Mouse (Mus musculus) ovary, postnatal 36 days (tissue): ENCODE results near the gene Fam187b.

Experiments used
- DNase-seq: peaks from one replicate; pipeline ENCODE4 v3.0.0; 2022; ENCODE audit warnings: low spot score, mixed read lengths

The Fam187b gene

DNA sequence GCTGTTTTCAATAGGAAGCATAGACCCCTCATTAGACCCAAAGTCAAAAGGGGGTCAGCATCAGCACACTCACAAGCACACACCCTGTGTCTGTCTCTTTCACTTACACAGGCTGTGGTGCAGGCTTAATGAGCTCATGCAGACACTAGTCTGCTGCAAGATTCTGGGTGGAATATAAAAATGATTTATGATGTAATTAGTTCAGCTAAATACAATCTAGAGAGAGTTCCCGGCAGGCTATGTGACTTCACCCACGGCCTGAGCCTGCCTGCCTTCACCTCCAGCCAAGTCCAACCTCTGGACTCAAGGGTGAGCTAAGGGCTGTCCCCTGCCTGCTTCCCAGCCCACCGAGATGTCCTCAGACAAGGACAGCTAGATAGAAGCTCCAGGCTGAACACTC lies 35.3 kb downstream of the Fam187b start:
- DNase-seq, result no peak

DNA sequence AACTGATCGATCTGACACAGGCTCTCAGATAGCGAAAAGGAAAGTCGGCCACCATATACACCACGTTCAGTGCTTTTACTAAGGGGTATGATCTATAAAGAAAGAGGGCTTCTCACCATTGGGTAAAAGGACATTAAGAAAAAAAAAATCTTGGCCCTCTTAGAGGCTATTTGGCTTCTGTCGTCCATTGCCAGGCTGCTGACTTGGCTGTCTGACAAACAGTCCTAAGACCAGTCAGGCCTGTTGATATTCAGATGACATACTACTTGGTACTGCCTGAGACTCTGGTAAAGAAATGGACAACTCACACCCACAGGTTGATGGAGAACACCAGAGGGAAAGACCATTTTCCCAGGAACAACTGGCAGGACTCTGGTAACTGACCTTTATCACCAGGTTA lies 39.4 kb downstream of the Fam187b start:
- DNase-seq, result no peak

GRCm38 (mm10) chr7:31017104-31017901 lies 43.7 kb downstream of the Fam187b start:
- no peak for DNase-seq

DNA sequence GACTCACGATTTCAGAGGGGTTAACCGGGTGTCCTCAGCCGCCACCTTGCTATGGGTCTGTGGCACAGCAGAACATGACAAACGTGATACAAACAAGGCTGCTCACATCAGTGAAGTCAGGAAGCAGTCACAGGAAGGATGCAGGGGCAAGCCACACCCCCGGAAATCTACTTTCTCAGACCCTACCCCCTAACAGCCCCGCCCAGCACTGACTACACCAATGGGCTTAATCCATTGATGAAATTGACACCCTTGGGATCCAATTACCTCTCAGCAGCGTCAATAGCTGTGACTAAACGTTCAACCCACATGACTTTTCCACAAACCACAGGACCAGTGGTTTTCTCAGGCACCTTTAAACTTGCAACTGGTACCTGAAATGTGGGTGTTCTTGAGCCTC lies 55.0 kb downstream of the Fam187b start:
- DNase-seq, result no peak

DNA sequence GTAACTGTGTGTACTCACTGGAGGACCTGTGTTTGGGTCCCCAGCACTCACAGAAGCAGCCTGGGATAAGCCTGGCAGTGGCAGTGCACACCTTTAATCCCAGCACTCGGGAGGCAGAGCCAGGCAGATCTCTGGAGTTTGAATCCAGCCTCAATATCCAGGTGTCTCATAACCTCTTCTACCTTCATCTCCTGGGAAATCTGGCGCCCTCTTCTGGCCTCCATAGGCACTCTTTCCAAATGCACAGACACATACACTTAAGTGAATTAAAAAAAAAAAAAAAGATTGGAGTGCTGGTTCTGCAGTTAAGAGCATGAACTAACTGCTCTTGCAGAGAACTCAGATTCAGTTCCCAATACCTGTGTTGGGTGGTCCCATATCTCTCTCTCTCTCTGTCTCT lies 57.1 kb downstream of the Fam187b start:
- no peak for DNase-seq

DNA sequence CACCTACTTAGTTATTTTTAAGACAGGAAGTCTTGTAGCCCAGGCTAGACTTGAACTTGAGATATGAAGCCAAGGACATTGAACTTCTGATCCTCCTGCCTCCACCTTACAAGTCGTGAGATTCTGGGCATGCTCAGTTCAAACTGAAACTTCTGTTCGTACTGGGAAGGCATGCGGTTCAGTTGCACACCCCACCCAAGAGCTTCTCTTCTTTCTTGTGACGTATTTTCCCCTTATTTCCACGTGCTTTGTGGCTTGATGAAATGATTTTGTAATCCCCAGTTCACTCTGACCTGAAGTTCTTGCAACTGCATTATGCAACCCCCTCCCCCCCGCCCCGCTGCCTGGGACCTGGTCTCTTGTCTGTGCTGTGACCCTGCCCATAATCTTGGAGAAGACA lies 58.1 kb downstream of the Fam187b start:
- DNase-seq, result no peak

GRCm38 (mm10) chr7:31033409-31034165 lies 60.0 kb downstream of the Fam187b start:
- DNase-seq, result no peak

- no peak for DNase-seq
Measured at GRCm38 (mm10) chr7:31034789-31035188, 61.2 kb downstream of the Fam187b start.

DNA sequence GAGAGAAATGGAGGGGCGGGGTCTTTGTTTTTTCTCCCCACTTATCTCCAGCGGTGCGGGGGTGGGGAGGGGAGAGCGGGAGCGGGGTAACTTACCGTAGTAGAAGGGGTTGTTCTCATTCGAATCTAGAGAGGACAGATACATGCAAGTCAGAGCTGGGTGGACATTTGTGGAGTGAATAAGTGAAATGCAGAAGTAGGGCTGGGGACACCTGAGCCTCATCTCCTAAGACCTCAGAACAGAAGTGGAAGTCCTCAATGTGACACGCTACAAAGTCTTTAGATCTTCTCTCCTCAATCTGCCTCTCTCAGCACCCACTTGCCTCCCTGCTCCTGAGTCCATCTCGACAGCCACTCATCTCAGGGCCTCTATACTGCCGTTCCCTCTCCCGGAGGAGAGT lies 61.7 kb downstream of the Fam187b start:
- DNase-seq, result no peak

GRCm38 (mm10) chr7:31036917-31037316 lies 63.3 kb downstream of the Fam187b start:
- no peak for DNase-seq

DNA sequence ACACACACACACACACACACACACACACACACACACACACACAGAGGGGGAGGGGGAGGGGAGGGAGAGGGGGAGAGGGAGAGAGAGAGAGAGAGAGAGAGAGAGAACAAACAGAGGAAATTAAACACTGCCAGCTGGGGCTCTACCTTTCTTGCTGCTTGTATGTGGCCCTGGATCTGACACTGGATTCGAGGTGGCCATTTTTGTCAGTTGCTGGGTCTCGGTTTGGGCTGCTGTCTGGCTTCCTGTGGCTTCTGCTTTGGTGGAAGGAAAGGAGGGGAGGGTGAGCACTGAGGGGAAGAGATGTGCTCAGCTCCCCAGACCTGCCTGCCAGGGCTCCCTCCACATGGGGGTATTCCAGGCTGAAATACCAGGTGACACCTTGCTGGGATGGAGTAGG lies 64.1 kb downstream of the Fam187b start:
- no peak for DNase-seq

DNA sequence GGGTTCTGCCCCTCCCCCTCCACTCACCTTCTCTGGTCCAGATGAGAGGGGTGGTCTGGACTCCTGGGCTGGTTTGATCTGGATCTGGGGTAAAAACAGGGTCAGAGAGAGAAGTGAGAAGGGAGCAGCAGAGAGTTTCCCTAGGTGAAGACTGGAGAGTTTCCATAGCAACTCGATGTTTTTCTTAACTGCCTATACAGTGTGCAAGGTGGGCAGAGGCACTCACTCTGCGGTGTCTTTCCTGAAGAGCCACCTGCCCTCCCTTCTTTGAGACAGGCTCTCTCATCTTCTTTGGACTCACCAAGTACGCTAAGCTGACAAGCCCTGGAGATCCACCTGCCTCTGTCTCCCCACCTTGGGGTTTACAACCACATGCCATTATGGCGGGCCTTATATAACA lies 65.4 kb downstream of the Fam187b start:
- DNase-seq, result no peak
